Mouse (Mus musculus) hindbrain, embryonic 10.5 days (tissue): ENCODE results near the gene Smarcc1. TPM values are rescaled to one million over a fixed set of nuclear protein-coding genes. Genes with fewer than 3 reads are reported as not detected.
A peak's percentile ranks its signal among the peaks of the same experiment; 100 is the strongest.
"Not testable (repeated sequence)": the region's sequence is repeated elsewhere in the genome, so short reads cannot be mapped to it uniquely, and the experiment has no call there.

Source experiments
- DNase-seq: peaks from one replicate; pipeline ENCODE4 v3.0.0-alpha.2; 2017; ENCODE audit warnings: low spot score
- H3K27ac ChIP-seq: fragments of 300-500 bp; sonication (generic); 2 replicates; pipeline ENCODE4 v1.5.1; 2016; ENCODE audit warnings: mild to moderate bottlenecking, moderate library complexity
- H3K27me3 ChIP-seq: fragments of 300-500 bp; sonication (generic); 2 replicates; pipeline ENCODE4 v1.6.1; 2016; ENCODE audit warnings: mild to moderate bottlenecking; ENCODE audit not compliant: poor library complexity, insufficient read depth, severe bottlenecking
- H3K36me3 ChIP-seq: fragments of 300-500 bp; sonication (generic); 2 replicates; pipeline ENCODE4 v1.6.1; 2016; ENCODE audit warnings: mild to moderate bottlenecking, moderate library complexity
- H3K4me1 ChIP-seq: fragments of 300-500 bp; sonication (generic); replicated peaks from 2 replicates; pipeline ENCODE4 v1.6.1; 2016; ENCODE audit warnings: mild to moderate bottlenecking
- H3K4me3 ChIP-seq: fragments of 300-500 bp; sonication (generic); 2 replicates; pipeline ENCODE4 v1.5.1; 2016; ENCODE audit warnings: mild to moderate bottlenecking, moderate library complexity
- H3K9me3 ChIP-seq: fragments of 300-500 bp; sonication (generic); 2 replicates; pipeline ENCODE4 v1.6.1; 2016; ENCODE audit warnings: mild to moderate bottlenecking, moderate library complexity
- WGBS: fragments of 180-500 bp; shearing (Covaris S2); methylation state at CpG from one replicate; pipeline ENCODE4 v1.1.7; 2016; 5-methylcytosine and 5-hydroxymethylcytosine counted together
- polyA plus RNA-seq: library from polyadenylated mRNA; unstranded; fragments of >200 nt; fragmentation: Nextera tagmentation; extraction: Ambion mirVana; gene quantifications from 2 replicates; pipeline ENCODE4 v1.2.1, GENCODE M21; 2016

The Smarcc1 gene
- 180 and 201 TPM in 2 replicates for polyA plus RNA-seq

GRCm38 (mm10) chr9:110116977-110117778, at the start of gene Smarcc1:
Gene Smarcc1 (plus strand): TSS chr9:110117708.
- Histone ChIP-seq H3K4me3 (peak within 1 kb of the TSS; percentile 94), H3K27me3 (no peaks in the 10 kb centered on the region), H3K36me3 (peaks cover 42% of the 10 kb centered on the region), H3K27ac (peak within 1 kb of the TSS; percentile 99), H3K9me3 (no peaks in the 10 kb centered on the region), H3K4me1 (peaks cover 22% of the 10 kb centered on the region)
- peak; percentile 94 for DNase-seq
- WGBS, result under 1% methylated on average over 79 of the region's 79 CpGs

GRCm38 (mm10) chr9:110068745-110069144, 48.8 kb upstream of the Smarcc1 start:
- no peak for DNase-seq
- Histone ChIP-seq H3K27ac (no peak overlapping the region), H3K4me1 (no peaks in the 10 kb centered on the region), H3K36me3 (peaks cover 99% of the 10 kb centered on the region), H3K9me3 (no peaks in the 10 kb centered on the region), H3K27me3 (no peaks in the 10 kb centered on the region), H3K4me3 (no peak overlapping the region)
- WGBS, result 91% methylated on average over 6 of the region's 6 CpGs

- Histone ChIP-seq H3K9me3 (no peaks in the 10 kb centered on the region), H3K27me3 (no peaks in the 10 kb centered on the region), H3K36me3 (peaks cover 99% of the 10 kb centered on the region), H3K4me3 (no peak overlapping the region), H3K27ac (no peak overlapping the region), H3K4me1 (no peaks in the 10 kb centered on the region)
- WGBS, result 92% methylated on average over 9 of the region's 9 CpGs
- no peak for DNase-seq
Observed at GRCm38 (mm10) chr9:110070358-110070757, 47.1 kb upstream of the Smarcc1 start.

GRCm38 (mm10) chr9:110071011-110071410, 46.5 kb upstream of the Smarcc1 start:
- Histone ChIP-seq H3K36me3 (peaks cover 93% of the 10 kb centered on the region), H3K27ac (no peak overlapping the region), H3K27me3 (no peaks in the 10 kb centered on the region), H3K4me3 (no peak overlapping the region), H3K9me3 (no peaks in the 10 kb centered on the region), H3K4me1 (no peaks in the 10 kb centered on the region)
- 87% methylated on average over 4 of the region's 4 CpGs for WGBS
- DNase-seq, result no peak

GRCm38 (mm10) chr9:110071843-110072242, 45.7 kb upstream of the Smarcc1 start:
- H3K4me1 ChIP-seq, result no peaks in the 10 kb centered on the region
- peaks cover 89% of the 10 kb centered on the region for H3K36me3 ChIP-seq
- H3K9me3 ChIP-seq, result no peaks in the 10 kb centered on the region
- no peaks in the 10 kb centered on the region for H3K27me3 ChIP-seq
- no peak overlapping the region for H3K4me3 ChIP-seq
- peak; percentile 78 for DNase-seq
- WGBS, result 3% methylated on average over 1 of the region's 1 CpGs
- peak overlapping the region; percentile 17; the same call in 1 of the 2 replicates for H3K27ac ChIP-seq

GRCm38 (mm10) chr9:110076468-110076867, 41.0 kb upstream of the Smarcc1 start:
- not testable (repeated sequence) for H3K4me3 ChIP-seq
- H3K36me3 ChIP-seq, result peaks cover 89% of the 10 kb centered on the region

GRCm38 (mm10) chr9:110081066-110081465, 36.4 kb upstream of the Smarcc1 start:
- WGBS, result 64% methylated on average over 3 of the region's 3 CpGs
- Histone ChIP-seq H3K4me3 (no peak overlapping the region), H3K4me1 (no peaks in the 10 kb centered on the region), H3K9me3 (no peaks in the 10 kb centered on the region), H3K27ac (no peak overlapping the region), H3K36me3 (peaks cover 96% of the 10 kb centered on the region), H3K27me3 (no peaks in the 10 kb centered on the region)
- DNase-seq, result no peak

More at GRCm38 (mm10) chr9:110076468-110076867, 41.0 kb upstream of the Smarcc1 start:
- H3K9me3 ChIP-seq, H3K27ac ChIP-seq, H3K4me1 ChIP-seq, H3K27me3 ChIP-seq, DNase-seq: not testable (repeated sequence)
- WGBS, result 74% methylated on average over 6 of the region's 7 CpGs

GRCm38 (mm10) chr9:110084201-110084964, 33.1 kb upstream of the Smarcc1 start:
- H3K36me3 ChIP-seq, result peaks cover 100% of the 10 kb centered on the region
- H3K9me3 ChIP-seq, result no peaks in the 10 kb centered on the region
- no peaks in the 10 kb centered on the region for H3K4me1 ChIP-seq
- H3K27me3 ChIP-seq, result no peaks in the 10 kb centered on the region
- no peak overlapping the region for H3K4me3 ChIP-seq
- H3K27ac ChIP-seq, result no peak overlapping the region
- DNase-seq, result no peak
- WGBS, result 94% methylated on average over 25 of the region's 25 CpGs

- Histone ChIP-seq H3K36me3 (peaks cover 100% of the 10 kb centered on the region), H3K27me3 (no peaks in the 10 kb centered on the region), H3K27ac (no peak overlapping the region), H3K9me3 (no peaks in the 10 kb centered on the region), H3K4me3 (no peak overlapping the region), H3K4me1 (no peaks in the 10 kb centered on the region)
- WGBS, result 96% methylated on average over 8 of the region's 8 CpGs
- no peak for DNase-seq
Observed at GRCm38 (mm10) chr9:110085693-110086092, 31.8 kb upstream of the Smarcc1 start.

- WGBS, result 83% methylated on average over 4 of the region's 4 CpGs
- no peak for DNase-seq
- Histone ChIP-seq H3K4me1 (no peaks in the 10 kb centered on the region), H3K27ac (no peak overlapping the region), H3K4me3 (no peak overlapping the region), H3K27me3 (no peaks in the 10 kb centered on the region), H3K9me3 (no peaks in the 10 kb centered on the region), H3K36me3 (peaks cover 99% of the 10 kb centered on the region)
Observed at GRCm38 (mm10) chr9:110093303-110093702, 24.2 kb upstream of the Smarcc1 start.

GRCm38 (mm10) chr9:110094761-110095160, 22.7 kb upstream of the Smarcc1 start:
- WGBS, result 95% methylated on average over 4 of the region's 4 CpGs
- Histone ChIP-seq H3K9me3 (no peaks in the 10 kb centered on the region), H3K36me3 (peaks cover 99% of the 10 kb centered on the region), H3K4me3 (no peak overlapping the region), H3K4me1 (no peaks in the 10 kb centered on the region; the same call in 1 of the 2 replicates), H3K27me3 (no peaks in the 10 kb centered on the region), H3K27ac (no peak overlapping the region)
- DNase-seq, result no peak

GRCm38 (mm10) chr9:110097791-110098190, 19.7 kb upstream of the Smarcc1 start:
- Histone ChIP-seq H3K27ac (no peak overlapping the region), H3K4me3 (no peak overlapping the region), H3K9me3 (no peaks in the 10 kb centered on the region), H3K4me1 (peaks cover 6% of the 10 kb centered on the region), H3K36me3 (peaks cover 92% of the 10 kb centered on the region), H3K27me3 (no peaks in the 10 kb centered on the region)
- no peak for DNase-seq
- WGBS, result 83% methylated on average over 3 of the region's 3 CpGs
